Mouse (Mus musculus): ENCODE measurements around the gene Cldn13. TPM values are rescaled to one million over a fixed set of nuclear protein-coding genes. Genes with fewer than 3 reads are reported as not detected.
"Not testable (repeated sequence)": the region's sequence is repeated elsewhere in the genome, so short reads cannot be mapped to it uniquely, and the experiment has no call there.

Cldn13 gene
- polyA plus RNA-seq (2015; fragmentation: Nextera tagmentation; extraction: Ambion mirVana): 2.1 and 6.4 TPM in 2 replicates

DNA sequence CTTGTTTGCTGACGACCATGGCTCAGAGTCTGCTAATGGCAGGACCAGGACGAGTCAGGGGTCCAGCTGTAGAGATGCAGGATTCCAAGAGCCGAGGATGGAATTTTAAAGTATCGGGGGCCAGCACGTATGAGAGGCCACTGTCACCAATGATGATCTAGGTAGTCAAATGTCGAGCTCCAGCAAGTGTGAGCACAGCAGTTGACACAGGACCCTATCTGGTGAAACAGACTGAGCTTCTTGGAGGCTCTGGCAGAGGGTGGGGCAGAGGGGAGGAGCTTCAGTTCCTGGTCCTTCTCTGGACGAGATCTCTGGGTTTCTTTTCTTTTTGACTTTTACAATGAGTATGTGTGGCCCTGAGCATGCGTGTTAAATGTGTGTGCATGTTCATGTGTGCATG, at the start of gene Cldn13:
Gene Cldn13, minus strand, starts transcription at position 216 of the 400 bp plus-strand sequence.
- H3K27ac ChIP-seq (ENCODE audit: low read length): no peak within 1 kb of the TSS
- no peaks in the 10 kb centered on the region for H3K9me3 ChIP-seq (ENCODE audit: control insufficient read depth, low read length)
- H3K4me3 ChIP-seq (ENCODE audit: low read length): no peak within 1 kb of the TSS
- no peaks in the 10 kb centered on the region for H3K4me1 ChIP-seq (ENCODE audit: control insufficient read depth, insufficient read depth, low read length)
- no peaks in the 10 kb centered on the region for H3K27me3 ChIP-seq (replicated peaks; ENCODE audit: control insufficient read depth, insufficient read depth, low read length)
- WGBS: 75% methylated on average over 8 of the region's 8 CpGs
- H3K4me2 ChIP-seq (ENCODE audit: low read depth, low read length): no peak within 1 kb of the TSS
- no peak within 1 kb of the TSS for H3K9ac ChIP-seq (ENCODE audit: low read depth, low read length)
- ATAC-seq: peak; percentile 49; the same call in 1 of the 2 replicates
- no peaks in the 10 kb centered on the region for H3K36me3 ChIP-seq (ENCODE audit: control insufficient read depth, insufficient read depth, low read length)

DNA sequence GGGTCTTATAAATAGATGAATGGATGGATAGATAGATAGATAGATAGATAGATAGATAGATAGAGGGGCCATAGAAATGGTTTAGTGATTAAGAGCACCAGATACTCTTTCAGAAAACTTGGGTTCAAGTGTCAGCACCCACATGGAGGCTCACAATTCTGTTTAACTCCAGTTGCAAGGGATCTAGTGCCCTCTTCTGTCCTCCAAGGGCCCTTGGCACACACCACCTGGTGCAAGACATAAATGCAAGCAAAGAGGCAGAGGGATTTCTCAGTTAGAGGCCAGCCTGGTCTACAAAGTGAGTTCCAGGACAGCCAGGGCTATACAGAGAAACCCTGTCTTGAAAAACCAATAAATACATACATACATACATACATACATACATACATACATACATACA, 49.3 kb upstream of the Cldn13 start:
- H3K4me1 ChIP-seq (ENCODE audit: control insufficient read depth, insufficient read depth, low read length): peaks cover 19% of the 10 kb centered on the region
- not testable (repeated sequence) for H3K4me2 ChIP-seq (ENCODE audit: low read depth, low read length); H3K9ac ChIP-seq (ENCODE audit: low read depth, low read length); H3K9me3 ChIP-seq (ENCODE audit: control insufficient read depth, low read length); H3K36me3 ChIP-seq (ENCODE audit: control insufficient read depth, insufficient read depth, low read length); H3K27ac ChIP-seq (ENCODE audit: low read length); H3K4me3 ChIP-seq (ENCODE audit: low read length); ATAC-seq; H3K27me3 ChIP-seq (replicated peaks; ENCODE audit: control insufficient read depth, insufficient read depth, low read length)

DNA sequence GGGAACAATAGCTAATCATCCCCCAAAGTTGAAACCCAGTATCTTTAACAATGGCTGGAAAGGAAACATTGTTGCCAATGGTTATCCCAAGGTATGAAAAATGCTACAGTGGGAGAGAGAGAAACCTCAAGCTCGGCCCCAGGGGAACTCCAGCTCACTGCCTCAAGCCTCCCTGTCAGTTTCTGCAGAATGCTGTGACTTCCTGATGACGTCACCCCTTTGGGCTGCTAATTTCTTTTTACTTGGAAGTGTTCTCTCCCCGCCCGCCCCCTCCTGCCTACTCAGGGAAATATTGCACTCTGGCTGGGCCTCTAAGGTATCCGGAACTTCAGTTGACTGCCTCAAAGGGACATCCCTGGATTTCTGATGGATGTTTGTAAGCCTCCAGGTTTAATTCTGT, 48.2 kb upstream of the Cldn13 start:
- 18% methylated on average over 5 of the region's 5 CpGs for WGBS
- Histone ChIP-seq H3K4me3 (ENCODE audit: low read length) (no peak overlapping the region), H3K27ac (ENCODE audit: low read length) (no peak overlapping the region), H3K4me2 (ENCODE audit: low read depth, low read length) (no peak overlapping the region), H3K27me3 (replicated peaks; ENCODE audit: control insufficient read depth, insufficient read depth, low read length) (no peaks in the 10 kb centered on the region), H3K36me3 (ENCODE audit: control insufficient read depth, insufficient read depth, low read length) (no peaks in the 10 kb centered on the region), H3K4me1 (ENCODE audit: control insufficient read depth, insufficient read depth, low read length) (peaks cover 19% of the 10 kb centered on the region), H3K9ac (ENCODE audit: low read depth, low read length) (no peak overlapping the region; the same call in 1 of the 2 replicates), H3K9me3 (ENCODE audit: control insufficient read depth, low read length) (no peaks in the 10 kb centered on the region)
- no peak for ATAC-seq

DNA sequence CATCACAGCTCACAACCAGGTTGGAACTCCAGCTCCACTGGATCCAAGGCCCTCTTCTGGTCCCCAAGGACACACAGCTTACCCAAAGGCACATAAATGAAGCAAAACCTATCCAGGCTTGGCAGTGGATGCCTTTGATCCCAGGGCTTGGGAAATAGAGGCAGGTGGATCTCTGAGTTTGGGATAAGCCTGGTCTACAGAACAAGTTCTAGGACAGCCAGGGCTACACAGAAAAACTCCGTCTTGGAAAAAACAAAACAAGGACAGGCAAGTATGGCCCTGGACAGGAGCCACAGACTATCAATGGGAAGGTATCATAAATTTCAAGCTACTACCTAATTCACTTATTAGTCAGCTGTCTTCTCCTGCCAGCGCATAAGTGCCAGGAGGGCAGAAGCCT, 46.2 kb upstream of the Cldn13 start:
- Histone ChIP-seq H3K27ac (ENCODE audit: low read length) (peak overlapping the region; percentile 28; the same call in 1 of the 2 replicates), H3K36me3 (ENCODE audit: control insufficient read depth, insufficient read depth, low read length) (no peaks in the 10 kb centered on the region), H3K4me1 (ENCODE audit: control insufficient read depth, insufficient read depth, low read length) (peaks cover 12% of the 10 kb centered on the region), H3K9me3 (ENCODE audit: control insufficient read depth, low read length) (no peaks in the 10 kb centered on the region), H3K27me3 (replicated peaks; ENCODE audit: control insufficient read depth, insufficient read depth, low read length) (no peaks in the 10 kb centered on the region), H3K4me2 (ENCODE audit: low read depth, low read length) (no peak overlapping the region), H3K9ac (ENCODE audit: low read depth, low read length) (no peak overlapping the region), H3K4me3 (ENCODE audit: low read length) (no peak overlapping the region)
- WGBS: 88% methylated on average over 2 of the region's 2 CpGs
- no peak for ATAC-seq

DNA sequence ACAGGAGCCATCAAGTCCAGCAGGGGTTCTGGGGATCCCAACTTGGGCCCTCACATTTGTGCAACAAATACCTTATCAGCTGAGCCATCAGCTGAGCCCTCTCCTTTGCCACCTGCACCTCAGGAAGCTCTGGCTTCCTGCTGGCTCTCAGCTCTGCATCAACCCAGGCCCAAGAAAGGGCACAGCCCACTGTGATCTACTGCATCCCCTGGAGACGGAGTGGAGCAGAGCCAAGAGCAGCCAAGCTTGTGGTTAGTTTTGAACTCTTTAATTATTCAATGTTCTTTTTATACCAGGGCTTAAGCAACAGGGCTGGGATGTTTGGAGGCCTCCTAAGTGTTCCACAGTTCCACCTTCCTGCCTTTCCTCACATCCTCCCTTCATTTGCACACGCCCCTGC, 45.1 kb upstream of the Cldn13 start:
- 67% methylated on average over 2 of the region's 2 CpGs for WGBS
- Histone ChIP-seq H3K9ac (ENCODE audit: low read depth, low read length) (no peak overlapping the region), H3K4me1 (ENCODE audit: control insufficient read depth, insufficient read depth, low read length) (peaks cover 10% of the 10 kb centered on the region), H3K4me3 (ENCODE audit: low read length) (no peak overlapping the region), H3K27ac (ENCODE audit: low read length) (no peak overlapping the region), H3K9me3 (ENCODE audit: control insufficient read depth, low read length) (no peaks in the 10 kb centered on the region), H3K4me2 (ENCODE audit: low read depth, low read length) (no peak overlapping the region), H3K36me3 (ENCODE audit: control insufficient read depth, insufficient read depth, low read length) (no peaks in the 10 kb centered on the region), H3K27me3 (replicated peaks; ENCODE audit: control insufficient read depth, insufficient read depth, low read length) (no peaks in the 10 kb centered on the region)
- ATAC-seq: no peak

DNA sequence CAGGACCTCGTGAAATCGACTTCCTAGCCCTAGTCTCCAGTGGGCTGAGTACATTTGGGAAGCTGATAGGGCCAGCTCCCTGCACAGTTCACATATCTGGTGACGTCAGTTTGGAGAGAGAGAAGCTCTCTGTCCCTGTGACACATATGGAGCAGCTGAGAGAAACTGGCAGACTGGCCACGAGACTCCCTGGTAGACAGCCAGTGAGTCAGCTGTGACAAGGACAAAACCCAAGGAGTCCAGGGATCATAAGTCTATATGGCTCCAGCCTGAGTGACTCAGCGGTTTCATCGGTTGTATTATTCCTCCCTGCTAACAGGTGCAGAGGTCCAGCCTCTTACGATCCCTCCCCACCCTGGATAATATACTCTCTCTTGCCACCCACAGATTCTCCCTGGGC, 43.8 kb upstream of the Cldn13 start:
- H3K36me3 ChIP-seq (ENCODE audit: control insufficient read depth, insufficient read depth, low read length): no peaks in the 10 kb centered on the region
- peaks cover 10% of the 10 kb centered on the region for H3K4me1 ChIP-seq (ENCODE audit: control insufficient read depth, insufficient read depth, low read length)
- 55% methylated on average over 7 of the region's 7 CpGs for WGBS
- H3K27me3 ChIP-seq (replicated peaks; ENCODE audit: control insufficient read depth, insufficient read depth, low read length): no peaks in the 10 kb centered on the region
- H3K4me2 ChIP-seq (ENCODE audit: low read depth, low read length): no peak overlapping the region
- no peak overlapping the region for H3K4me3 ChIP-seq (ENCODE audit: low read length)
- H3K27ac ChIP-seq (ENCODE audit: low read length): peak overlapping the region; percentile 58
- no peaks in the 10 kb centered on the region for H3K9me3 ChIP-seq (ENCODE audit: control insufficient read depth, low read length)
- ATAC-seq: peak; percentile 92
- H3K9ac ChIP-seq (ENCODE audit: low read depth, low read length): no peak overlapping the region

DNA sequence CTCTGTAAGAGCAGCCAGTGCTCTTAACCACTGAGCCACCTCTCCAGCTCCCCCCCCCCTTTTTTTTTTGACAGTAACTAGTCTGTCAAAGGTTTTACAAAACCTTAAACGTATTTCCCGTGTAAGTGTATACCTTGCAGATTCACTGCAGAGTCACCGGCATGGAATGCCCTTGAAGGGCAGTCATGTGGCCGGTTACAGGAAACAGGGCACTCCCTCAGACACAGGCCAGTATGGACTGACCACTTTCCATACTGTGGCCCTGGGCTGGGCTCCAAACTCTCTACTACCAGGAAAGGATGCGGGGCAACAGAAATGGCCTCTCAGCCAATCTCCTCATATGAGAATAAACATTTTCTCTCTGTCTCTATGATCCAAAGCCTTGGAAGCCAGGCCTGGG, 40.2 kb upstream of the Cldn13 start:
- no peak overlapping the region for H3K9ac ChIP-seq (ENCODE audit: low read depth, low read length)
- WGBS: 57% methylated on average over 5 of the region's 5 CpGs
- H3K27ac ChIP-seq (ENCODE audit: low read length): no peak overlapping the region
- ATAC-seq: no peak
- no peak overlapping the region for H3K4me2 ChIP-seq (ENCODE audit: low read depth, low read length)
- no peaks in the 10 kb centered on the region for H3K27me3 ChIP-seq (replicated peaks; ENCODE audit: control insufficient read depth, insufficient read depth, low read length)
- H3K9me3 ChIP-seq (ENCODE audit: control insufficient read depth, low read length): no peaks in the 10 kb centered on the region
- no peak overlapping the region for H3K4me3 ChIP-seq (ENCODE audit: low read length)
- no peaks in the 10 kb centered on the region for H3K36me3 ChIP-seq (ENCODE audit: control insufficient read depth, insufficient read depth, low read length)
- H3K4me1 ChIP-seq (ENCODE audit: control insufficient read depth, insufficient read depth, low read length): peaks cover 9% of the 10 kb centered on the region

DNA sequence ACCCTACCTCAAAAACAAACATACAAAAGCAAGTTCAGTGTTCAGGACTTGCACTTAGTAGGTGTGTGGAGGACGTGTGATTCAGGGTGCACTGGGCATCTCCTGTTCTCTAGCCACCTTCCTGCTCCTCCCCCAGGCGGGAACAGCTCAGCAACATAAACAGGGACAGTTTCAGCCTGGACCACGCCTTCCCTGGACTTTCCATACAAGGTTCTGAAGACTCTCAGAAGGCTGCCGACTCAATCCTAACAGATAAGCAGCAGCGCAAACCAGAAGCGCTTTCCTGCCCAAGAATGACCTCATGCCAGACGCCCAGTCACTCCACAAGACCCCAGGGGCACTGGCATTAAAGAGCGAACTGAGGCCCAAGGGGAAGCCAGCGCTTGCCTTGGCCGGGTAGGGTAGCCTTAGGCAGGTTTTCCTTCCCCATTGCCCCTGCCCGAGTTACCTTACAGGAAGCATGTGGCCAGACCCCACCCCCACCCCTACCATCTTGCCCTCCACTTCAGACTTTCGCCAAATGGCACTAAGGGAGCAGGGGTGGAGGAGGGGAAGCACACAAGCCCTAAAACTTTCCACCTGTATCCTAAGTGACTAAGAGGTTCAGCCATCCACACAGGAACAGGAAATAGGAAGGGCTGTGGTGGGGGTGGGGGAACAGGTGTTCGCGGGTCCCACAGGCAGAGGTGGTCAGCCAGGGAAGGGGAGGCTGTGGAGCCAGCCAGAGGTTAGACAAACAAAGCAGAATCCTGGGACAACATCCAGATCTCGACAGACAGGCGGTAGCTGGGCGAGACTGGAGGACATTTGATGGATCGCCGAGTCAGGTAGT, 35.9 kb upstream of the Cldn13 start:
- H3K9ac ChIP-seq (ENCODE audit: low read depth, low read length): peak overlapping the region; percentile 58
- H3K4me1 ChIP-seq (ENCODE audit: control insufficient read depth, insufficient read depth, low read length): peaks cover 24% of the 10 kb centered on the region
- peak; percentile 58 for ATAC-seq
- H3K27me3 ChIP-seq (replicated peaks; ENCODE audit: control insufficient read depth, insufficient read depth, low read length): no peaks in the 10 kb centered on the region
- peak overlapping the region; percentile 77 for H3K27ac ChIP-seq (ENCODE audit: low read length)
- 12% methylated on average over 19 of the region's 19 CpGs for WGBS
- H3K36me3 ChIP-seq (ENCODE audit: control insufficient read depth, insufficient read depth, low read length): no peaks in the 10 kb centered on the region
- H3K4me2 ChIP-seq (ENCODE audit: low read depth, low read length): peak overlapping the region; percentile 40
- H3K9me3 ChIP-seq (ENCODE audit: control insufficient read depth, low read length): no peaks in the 10 kb centered on the region
- H3K4me3 ChIP-seq (ENCODE audit: low read length): peak overlapping the region; percentile 11

DNA sequence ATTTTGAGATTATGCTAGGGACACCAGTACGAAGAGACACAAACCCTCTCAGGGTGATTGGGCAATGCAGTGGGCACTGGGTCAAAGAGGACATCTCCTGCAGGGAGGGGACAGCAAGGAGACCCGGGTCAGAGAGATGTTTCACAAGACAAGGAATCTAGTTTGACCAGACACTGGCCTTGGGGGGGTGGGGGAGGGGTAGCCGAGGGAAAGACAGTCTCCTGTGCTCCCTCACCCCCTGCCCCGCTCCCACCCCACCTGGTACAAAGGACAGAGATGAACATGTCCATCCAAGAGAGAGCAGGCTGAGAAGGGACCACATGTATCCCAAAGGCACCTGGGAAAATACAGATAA, 32.7 kb upstream of the Cldn13 start:
- WGBS: 43% methylated on average over 4 of the region's 4 CpGs
- no peaks in the 10 kb centered on the region for H3K27me3 ChIP-seq (replicated peaks; ENCODE audit: control insufficient read depth, insufficient read depth, low read length)
- no peak overlapping the region for H3K4me2 ChIP-seq (ENCODE audit: low read depth, low read length)
- H3K36me3 ChIP-seq (ENCODE audit: control insufficient read depth, insufficient read depth, low read length): no peaks in the 10 kb centered on the region
- peak overlapping the region; percentile 90 for H3K27ac ChIP-seq (ENCODE audit: low read length)
- ATAC-seq: no peak
- no peak overlapping the region for H3K9ac ChIP-seq (ENCODE audit: low read depth, low read length)
- no peak overlapping the region for H3K4me3 ChIP-seq (ENCODE audit: low read length)
- H3K9me3 ChIP-seq (ENCODE audit: control insufficient read depth, low read length): no peaks in the 10 kb centered on the region
- peaks cover 24% of the 10 kb centered on the region for H3K4me1 ChIP-seq (ENCODE audit: control insufficient read depth, insufficient read depth, low read length)

Measured in intestine, embryonic 16.5 days (tissue).